Mouse (Mus musculus) adrenal gland, adult 18-20 months (tissue): ENCODE results near the gene Dido1. TPM values are rescaled to one million over a fixed set of nuclear protein-coding genes. Genes with fewer than 3 reads are reported as not detected.
"Not testable (repeated sequence)": the region's sequence is repeated elsewhere in the genome, so short reads cannot be mapped to it uniquely, and the experiment has no call there.

Experiments used
- DNase-seq, 2 experiments: peaks; one replicate each; pipeline ENCODE4 v3.0.0; 2021 to 2022; ENCODE audit warnings: low spot score in 2 of 2
- total RNA-seq, 2 experiments: library from RNA; stranded (reverse); gene quantifications; 1 replicate in 1 of 2; 2 replicates in 1 of 2; pipeline ENCODE4 v1.2.3; 2021

The Dido1 gene
- total RNA-seq, 2 experiments from 2014 or later = 36.7 to 38.3 TPM

DNA sequence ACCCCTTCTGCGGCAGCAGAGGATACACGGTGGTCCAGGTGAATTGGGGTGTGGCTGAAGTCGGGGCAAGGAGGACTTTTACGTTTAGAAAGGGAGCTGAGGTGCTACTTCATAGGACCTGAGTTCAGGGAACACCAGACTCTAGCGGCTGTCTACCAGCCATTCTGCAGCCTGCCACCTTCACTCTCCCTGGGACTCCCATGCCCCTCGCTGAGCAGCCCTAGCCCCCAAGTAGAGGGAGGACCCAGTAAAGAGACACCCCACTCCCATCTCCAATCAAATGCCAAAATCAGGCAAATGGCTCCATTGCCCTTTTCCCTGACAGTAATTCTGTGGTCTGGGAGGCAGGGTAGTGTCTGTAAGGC, 15.6 kb upstream of the Dido1 start:
- DNase-seq = no peak

DNA sequence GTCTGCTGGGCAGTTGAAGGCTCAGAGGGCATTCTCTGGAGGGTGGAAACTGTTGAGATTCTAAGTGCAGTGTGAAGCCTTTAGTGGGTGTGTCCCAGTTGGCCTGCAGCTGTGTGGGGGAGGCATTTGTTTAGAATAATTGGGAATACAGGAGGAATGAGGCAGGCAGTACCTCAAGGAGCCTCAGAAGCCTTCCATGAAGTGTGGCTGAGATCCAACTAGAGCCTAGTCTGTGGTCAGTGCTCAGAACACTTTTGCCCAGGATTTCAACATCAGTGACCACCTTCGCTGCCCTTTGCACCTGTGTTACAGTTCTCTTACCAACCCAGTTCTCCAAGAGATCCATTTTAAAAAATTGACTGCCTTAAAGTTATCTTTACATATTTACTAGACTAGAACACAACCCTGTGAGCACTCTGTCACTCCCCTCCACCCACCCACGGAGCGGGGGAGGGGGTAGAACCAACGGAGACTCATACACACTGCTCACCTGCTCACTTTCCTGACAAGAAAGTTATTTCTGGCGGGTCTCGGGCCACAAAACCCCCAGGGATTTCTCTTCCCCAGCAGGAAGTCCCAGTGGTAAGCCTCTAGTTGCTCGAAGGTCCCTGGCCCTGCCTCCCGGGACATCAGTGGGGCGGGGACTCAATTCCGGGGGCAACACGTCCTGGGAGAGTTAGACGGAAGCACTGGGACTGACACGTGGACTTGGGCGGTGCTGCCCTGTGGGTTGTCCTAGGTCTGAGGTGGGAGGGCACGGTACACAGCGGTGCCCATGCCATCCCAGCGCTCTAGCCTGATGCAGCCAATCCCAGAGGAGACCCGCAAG, 15.0 kb upstream of the Dido1 start, which contains the start of gene Slc17a9:
Slc17a9 (plus strand) TSS at position 679 of the 829 bp plus-strand sequence.
- DNase-seq = peak; percentile 30 to 52

DNA sequence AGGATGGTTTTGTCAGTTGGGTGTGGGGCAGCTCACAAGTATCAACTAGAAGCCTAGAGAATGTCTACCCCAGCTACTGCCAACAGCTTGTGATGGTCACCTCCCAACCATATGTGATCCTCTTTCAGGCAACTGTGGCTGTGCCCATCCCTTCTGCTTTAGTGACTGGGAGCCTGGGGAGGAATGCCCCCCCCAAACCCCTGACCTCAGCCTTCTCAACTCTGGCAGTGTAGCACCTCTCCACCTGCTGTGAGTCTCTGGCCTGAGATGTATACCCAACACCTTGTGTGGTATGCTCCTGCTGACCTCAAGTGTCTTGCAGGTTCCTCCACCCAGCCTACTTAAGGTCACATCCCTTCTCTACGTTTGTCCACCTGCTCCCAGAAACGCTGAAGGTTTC, 14.1 kb upstream of the Dido1 start:
- no peak for DNase-seq

DNA sequence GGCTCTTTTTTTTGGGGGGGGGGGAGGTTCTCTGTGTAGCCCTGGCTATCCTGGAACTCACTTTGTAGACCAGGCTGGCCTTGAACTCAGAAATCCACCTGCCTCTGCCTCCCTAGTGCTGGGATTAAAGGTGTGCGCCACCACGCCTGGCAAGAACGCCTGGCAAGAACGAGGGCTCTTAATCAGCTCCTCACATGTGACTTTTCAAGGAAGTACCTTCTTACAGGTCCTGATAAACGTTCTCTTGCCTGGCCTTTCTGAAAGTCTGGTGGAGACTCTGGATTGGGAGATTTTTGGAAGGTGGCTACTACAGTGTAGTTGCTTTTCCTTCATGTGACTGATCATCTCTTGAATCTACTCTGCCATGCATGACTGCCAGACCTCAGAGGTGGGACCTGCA, 12.9 kb upstream of the Dido1 start:
- not testable (repeated sequence) for DNase-seq

DNA sequence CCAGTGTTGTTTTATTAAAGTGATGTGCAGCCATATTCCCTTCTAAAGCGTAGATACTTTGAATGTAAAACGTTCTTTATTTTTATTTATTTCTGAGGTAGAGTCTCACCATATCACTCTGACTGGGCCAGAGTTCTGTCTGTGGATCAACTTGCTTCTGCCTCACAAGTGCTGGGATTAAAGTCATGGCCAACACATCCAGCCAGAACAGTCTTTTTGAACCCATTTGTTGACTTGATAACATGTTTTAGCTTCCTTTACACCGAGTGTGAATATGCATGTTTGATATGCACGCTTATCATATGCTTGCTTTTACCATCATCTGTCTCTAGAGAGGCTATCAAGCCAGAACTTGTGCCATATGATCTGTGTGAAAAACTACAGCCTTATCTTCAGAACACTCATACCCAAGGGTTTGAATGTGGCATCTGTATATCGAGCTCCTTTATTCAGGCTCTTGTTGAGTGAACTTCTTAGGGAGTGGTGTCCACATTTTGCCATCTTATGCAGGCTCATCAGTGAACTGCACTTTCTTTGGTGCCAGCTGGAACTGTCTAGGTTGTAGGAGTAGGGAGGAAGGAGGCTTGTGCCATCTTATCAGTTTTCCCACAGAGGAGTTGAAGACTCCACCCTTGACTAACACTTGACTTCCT, 2.4 kb upstream of the Dido1 start:
- no peak for DNase-seq

DNA sequence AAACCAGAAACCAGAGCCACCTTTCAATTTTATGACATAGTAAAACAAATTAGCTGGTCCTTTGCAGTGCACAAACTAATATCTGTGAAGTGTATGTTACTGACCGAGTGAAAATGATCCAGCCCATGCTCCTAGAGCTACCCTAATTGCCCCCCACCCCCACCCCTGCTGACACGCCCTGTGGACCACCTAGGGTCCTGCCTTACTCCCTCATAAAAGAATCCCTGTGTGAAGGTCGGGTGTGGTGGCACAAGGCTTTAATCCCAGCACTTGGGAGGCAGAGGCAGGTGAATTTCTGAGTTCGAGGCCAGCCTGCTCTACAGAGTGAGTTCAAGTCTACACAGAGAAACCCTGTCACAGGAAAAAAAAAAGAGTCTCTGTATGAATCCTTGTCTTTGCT, 1.7 kb upstream of the Dido1 start:
- no peak for DNase-seq

DNA sequence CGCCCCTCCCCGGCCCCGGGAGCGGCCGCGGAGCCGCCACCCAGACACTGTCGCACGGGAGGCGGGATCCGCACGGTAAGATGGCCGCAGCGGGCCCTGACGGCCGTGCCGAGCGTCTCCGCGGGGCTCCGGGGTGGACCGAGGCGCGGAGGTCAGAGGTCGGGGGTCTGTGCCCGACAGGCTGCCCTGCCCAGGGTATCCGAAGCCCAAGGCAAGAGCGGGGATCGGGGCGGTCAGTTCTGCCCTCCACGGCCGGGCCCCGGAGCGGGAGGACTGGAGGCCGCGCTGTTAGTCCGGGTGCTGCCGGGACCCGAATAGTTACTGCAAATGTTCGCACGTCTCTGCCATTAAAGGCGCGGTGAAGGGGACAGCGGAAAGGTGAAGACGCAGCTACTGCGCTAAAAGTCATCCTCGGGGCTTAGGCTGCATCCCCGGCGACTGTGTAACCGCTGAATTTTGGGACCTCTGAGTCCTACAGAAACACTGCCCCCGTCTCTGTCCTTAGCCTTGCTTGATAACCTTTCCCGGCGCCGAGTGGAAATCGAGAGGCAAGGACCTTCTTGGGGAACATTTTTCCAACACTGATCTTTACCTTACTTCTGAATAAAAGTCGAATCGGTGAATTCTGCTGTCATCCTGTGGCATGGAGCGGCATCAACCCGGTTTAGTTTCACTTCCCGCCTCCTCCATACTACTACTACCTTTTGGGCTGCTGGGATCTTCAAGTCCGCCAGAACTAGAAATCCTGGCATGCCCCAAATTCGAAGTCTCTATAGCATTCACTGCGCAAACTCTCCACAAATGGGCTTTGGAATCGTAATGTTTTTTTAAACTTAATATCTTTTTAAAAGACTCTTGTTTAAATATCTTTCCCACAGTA, 717 bp upstream of the Dido1 start:
- DNase-seq = no peak

DNA sequence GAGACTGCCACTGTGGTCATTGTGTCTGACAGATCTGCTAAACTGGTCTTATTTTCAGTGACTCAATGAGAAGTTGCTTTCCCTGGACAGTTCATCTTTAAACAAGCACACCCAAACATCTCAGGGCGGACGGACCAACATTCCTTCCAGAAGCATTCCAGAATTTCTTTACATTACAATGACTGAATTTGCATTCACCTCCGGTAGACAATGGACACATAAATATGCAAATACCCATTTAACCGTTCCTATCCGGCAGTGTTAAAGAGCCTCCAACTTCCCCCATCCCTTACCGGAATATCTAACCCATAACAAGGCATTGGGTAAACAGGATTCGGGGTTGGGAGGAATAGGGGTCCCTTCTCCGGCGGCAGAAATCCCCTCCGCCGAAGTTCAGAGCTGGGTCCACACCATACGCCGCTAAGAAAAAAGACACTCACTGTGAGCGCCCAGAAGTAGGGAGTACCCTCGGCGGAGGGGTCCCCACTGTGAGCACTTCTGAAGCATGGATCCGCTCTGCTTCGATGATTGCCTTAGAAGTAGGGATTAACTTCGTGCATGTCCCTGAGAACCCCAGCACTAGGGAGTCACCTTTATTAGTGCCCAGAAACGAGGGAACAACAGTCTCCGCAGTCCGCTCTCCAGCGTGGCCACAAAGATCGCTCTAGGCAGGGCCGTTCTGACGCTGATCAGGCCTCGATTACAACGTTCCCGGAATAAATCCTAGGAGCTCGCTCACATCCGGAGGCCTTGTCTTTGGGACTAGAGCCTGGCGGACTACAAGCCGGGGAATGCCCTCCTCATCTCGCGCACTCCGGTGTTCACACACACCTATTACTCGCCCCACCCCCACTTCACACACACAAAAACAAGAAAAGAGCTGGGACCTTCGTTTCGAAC, 526 bp downstream of the Dido1 start:
- no peak for DNase-seq

DNA sequence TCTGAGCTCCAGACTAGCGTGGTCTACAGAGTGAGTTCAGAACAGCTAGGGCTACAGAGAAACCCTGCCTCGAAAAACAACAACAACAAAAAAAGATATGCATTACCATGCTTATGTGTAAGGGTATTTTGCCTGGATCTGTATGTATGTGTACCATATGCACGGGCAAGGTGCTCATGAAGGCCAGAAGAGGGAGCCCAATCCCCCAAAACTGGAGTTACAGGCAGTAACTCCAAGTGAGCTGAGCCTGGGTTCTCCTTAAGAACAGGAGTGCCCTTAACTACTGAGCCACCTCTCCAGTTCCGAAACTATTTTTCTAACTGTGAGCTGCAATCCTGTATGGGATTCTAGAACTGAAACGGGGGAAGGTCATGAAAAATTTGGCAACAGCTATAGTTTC, 3.8 kb downstream of the Dido1 start:
- no peak for DNase-seq

DNA sequence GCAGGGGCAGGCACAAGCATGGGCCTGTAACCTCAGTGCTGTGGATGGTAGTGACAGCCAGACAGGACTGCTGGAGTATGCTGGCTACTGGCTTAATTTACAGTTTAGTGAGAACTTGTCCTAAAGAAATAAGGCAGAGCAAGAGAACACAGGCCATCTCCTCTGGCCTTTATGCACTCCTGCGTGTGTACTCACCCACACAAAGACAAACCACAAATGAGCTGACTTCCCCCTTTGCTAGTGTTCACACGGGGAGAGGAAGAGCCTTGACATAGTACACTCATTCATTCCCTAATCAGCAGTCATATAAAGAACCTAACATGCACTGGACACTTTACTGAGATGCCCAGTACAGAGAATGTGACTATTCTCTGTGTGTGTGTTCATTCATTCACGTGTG, 4.7 kb downstream of the Dido1 start:
- DNase-seq = no peak

DNA sequence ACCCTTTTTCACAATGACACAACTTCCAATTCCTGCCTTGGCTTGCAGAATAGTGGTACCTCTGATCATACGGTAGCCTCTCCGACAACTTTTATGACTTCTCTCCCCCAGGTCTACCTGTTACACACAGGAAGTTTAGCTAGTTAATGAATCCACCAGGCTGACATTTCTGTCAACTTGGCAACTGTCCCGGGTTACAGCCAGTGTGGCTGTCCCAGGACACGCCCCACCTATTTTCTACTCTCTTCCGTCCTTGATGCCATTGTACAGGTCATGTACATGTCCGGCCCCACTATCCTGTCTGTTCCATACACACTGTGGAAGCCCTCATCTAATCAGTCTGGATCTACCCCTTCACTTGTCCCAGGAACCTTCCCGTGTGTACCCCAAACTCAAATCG, 5.2 kb downstream of the Dido1 start:
- DNase-seq = peak in 1 of 2 experiments; percentile 48

DNA sequence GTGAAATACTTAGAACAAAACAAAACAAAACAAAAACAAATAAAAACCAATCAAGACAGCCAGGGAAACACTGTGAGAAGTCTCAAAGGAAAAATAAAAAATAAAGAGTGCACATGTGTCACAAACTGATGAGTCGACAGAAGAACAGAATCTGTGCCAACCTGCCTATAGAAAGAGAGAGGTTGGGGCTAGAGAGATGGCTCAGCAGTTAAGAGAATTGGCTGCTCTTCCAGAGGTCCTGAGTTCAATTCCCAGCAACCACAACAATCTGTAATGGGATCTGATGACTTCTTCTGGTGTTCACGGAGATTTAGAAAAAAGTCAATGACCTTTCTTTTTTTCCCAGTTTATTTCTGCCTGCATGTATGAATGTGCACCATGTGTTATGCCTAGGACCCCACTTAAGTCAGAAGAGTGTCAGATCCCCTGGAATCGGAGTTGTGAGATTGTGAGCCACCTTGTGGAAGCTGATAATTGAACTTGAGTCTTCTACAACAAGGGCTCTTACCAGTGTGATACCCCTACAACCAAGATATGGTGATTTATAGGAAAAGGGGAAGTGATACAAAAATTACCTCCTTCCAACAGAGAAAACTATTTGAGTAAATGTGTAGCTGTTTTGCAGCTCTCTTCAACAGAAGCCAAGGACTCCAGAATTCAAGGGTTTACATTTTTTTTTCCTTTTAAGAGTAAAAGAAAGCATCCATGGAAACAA, 6.0 kb downstream of the Dido1 start:
- no peak for DNase-seq

DNA sequence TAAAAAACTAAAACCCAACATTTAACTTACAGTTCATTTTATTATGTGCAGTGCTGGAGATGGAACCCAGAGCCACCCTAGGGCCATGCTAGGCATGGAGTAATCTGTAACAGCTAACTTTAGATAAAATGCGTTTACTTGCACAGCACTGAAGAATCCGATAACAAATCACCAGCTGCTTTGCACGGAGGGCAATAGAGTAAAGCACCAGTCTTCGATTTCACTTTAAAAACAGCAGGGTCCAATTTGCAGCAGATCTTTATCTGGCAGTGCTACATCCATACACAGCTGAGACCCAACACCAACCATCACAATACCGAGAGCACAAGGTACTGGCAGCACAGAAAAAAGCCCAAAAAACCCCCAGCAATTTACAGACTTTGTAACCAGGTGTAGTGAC, 6.6 kb downstream of the Dido1 start:
- no peak for DNase-seq

DNA sequence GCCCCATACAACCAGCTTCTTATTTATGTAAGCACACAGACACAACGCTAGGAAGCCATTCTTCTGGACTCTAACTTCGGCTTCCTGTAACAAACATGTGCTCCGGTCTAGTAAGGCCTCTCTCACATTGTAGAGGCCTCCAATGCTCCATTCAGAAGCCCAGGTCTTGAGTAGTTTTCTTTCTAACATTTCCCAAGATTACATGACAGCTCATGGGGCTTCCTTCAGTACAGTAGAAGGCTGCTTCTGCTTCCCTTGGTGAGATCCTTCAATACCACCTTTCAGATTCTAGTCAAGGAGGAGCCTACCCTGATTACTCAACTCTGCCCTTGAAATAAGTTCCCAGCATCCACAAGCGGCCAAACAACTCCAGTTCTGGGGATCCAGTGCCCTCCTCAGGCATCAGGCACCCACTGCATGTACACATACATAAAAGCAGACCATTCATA, 7.1 kb downstream of the Dido1 start:
- no peak for DNase-seq

DNA sequence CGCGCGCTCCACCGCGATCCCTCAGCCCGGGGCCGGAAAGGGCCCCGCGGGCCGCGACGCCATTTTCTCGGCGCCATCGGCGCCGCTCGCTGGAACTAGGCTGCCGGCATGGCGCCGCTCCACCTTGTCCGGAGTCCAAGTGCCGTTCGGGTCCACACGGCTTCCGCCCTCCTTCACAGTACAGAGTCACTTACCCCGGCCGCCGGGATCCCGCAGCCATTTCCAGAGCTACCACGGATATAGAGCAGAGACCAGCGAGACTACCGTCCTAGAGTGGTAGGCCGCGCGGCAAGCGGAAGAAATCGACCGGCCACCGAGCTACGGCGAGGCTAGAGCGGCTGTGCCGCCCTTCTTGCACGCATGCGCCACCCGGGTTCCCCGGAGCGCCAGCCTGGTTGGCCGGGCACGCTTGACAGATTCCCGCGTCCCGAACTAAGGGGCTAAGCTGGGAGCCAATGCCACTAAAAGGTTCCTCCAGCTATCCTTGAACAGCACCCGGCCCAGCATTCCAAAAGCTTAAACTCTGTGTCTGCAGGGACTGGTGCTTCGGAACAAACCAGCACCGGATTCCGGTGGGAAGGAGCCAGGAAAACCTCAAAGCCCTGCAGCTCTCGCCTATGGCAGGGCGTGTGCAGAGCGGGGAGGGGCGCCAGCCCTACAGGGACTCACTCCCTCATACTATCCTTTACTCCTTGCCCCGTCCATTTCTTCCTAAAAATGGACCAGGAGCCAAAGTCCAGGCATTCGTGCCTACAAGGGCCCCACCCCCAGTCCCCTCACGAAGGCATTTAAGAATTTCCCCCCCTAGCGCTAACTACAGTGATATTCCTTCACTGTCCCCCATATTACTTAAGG, 7.8 kb downstream of the Dido1 start:
- peak; percentile 87 to 89 for DNase-seq

DNA sequence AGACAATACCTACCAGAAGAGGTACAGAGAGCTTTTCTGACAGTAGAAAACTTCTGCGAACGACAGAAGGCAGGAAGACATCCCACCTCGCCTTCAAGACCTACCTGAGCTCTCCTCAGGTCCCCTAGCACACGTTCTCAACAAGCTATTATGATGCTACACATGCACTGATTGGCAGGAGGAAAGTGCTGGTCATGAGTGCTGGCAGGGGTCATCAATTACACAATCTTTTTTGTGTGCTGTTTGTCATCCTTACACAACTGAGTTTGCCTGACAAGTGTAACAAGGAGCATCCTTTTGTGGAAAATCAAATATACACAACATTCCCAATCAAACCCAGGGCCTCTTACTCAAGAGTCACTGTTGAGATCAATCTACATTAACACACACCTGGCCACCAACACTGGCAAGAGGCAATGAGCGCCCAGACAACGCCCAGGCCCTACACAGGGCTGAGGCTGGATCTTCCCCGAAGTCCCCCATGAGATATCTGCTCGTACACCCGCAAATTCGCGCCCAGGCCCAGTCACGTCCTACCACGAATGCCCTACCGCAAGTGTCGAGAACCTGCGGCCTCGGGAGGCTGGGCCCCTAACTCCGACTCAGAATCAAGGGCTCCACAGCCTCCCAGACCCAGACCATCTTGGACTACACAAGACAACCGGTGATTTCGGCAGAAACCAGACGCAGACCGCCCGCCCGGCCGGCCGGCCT, 8.6 kb downstream of the Dido1 start:
- no peak for DNase-seq

DNA sequence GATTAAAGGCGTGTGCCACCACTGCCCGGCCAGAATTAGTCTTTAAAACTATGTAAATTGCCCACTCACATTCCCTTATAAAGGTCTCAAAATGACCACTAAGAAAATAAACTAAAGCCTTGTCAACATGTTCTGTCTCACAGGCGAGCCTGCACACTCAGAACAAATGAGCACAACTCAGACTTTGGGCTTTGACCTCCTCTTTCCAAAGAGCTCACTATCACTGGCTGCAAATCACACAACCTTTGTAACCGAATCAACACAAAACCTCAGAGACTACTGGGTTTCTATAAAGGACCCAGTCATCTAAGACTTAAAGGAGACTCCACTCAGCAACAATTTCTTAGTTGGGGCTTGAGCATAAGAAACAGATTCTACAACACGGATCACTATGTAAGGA, 9.3 kb downstream of the Dido1 start:
- DNase-seq = no peak

DNA sequence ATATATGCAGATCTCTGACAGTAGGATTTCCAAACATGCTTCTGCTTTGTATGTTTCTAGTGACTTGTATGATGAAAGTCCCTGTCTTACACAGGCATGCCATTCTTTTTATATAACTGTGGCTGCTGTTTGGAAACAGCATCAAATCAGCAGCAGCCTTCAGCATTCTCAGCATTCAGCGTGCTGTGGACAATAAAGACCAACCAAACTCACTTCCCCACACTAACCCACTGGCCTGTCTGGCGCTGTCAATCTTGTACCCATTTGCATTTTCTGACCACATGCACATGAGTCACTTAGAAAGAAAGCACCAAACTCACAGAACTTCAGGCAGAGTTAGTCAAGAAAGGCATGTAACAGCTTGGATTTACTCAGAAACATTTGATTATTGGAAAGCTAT, 14.6 kb downstream of the Dido1 start:
- DNase-seq = no peak
